Comparison of ENCODE assay signal across 11 mouse cellular contexts in genomic region chr19:10057486-10058351, GRCm38 (mm10). TPM values are rescaled to one million over a fixed set of nuclear protein-coding genes. Genes with fewer than 3 reads are reported as not detected.
DNase-seq lines count a peak whose midpoint lies in the region; ATAC-seq and TF ChIP-seq lines count a peak whose summit lies in the region.
"Had no signal": no experiment of that assay in that cellular context is flagged by ENCODE, and none has a peak within 500 bp of the region (broad histone marks: within the 10 kb centered on the region; RNA-seq: fewer than 3 reads in every experiment).

No protein-coding gene starts in this region.

- TF ChIP-seq EP300 in liver, embryonic 14.5 days (IDR thresholded peaks at IDR 0.05; ENCODE audit: low read depth), result no peak

- peaks cover 94% of the 10 kb centered on the region for H3K36me3 ChIP-seq in megakaryocyte, embryonic 14.5 days (replicated peaks; ENCODE audit: low read length)
- peaks cover 73% of the 10 kb centered on the region for H3K36me3 ChIP-seq in kidney, embryonic 15.5 days
- H3K36me3 ChIP-seq in liver, embryonic 14.5 days (replicated peaks; ENCODE audit: control insufficient read depth, insufficient read depth, low read depth), result no peaks in the 10 kb centered on the region; the same call in 1 of the 2 replicates
- H3K36me3 ChIP-seq in stomach, embryonic 14.5 days (ENCODE audit: control insufficient read depth, insufficient read depth, low read length), result peaks cover 21% of the 10 kb centered on the region; the same call in 1 of the 2 replicates

- H3K4me1 ChIP-seq in megakaryocyte, embryonic 14.5 days, result peaks cover 100% of the 10 kb centered on the region
- peaks cover 20% of the 10 kb centered on the region for H3K4me1 ChIP-seq in kidney, embryonic 15.5 days
- H3K4me1 ChIP-seq in liver, embryonic 14.5 days (replicated peaks; ENCODE audit: control insufficient read depth in 2 of 2, insufficient read depth in 2 of 2, low read length in 1 of 2), result peaks cover 11 to 20% of the 10 kb centered on the region in 2 experiments
- no peaks in the 10 kb centered on the region; the same call in 1 of the 2 replicates for H3K4me1 ChIP-seq in stomach, embryonic 14.5 days (ENCODE audit: control insufficient read depth, insufficient read depth, low read length)
- H3K4me1 ChIP-seq in cerebellum, adult 2 months (ENCODE audit: control insufficient read depth, insufficient read depth, low read length), result no peaks in the 10 kb centered on the region

- H3K4me3 ChIP-seq in megakaryocyte, embryonic 14.5 days (replicated peaks), result peak overlapping the region; percentile 7
- no peak overlapping the region for H3K4me3 ChIP-seq in kidney, embryonic 15.5 days (replicated peaks)
- no peak overlapping the region for H3K4me3 ChIP-seq in liver, embryonic 14.5 days (ENCODE audit: insufficient read depth in 1 of 2, low read depth in 2 of 2, low read length in 2 of 2)
- no peak overlapping the region for H3K4me3 ChIP-seq in stomach, embryonic 14.5 days (ENCODE audit: low read depth, low read length)
- H3K4me3 ChIP-seq in cerebellum, adult 2 months (replicated peaks; ENCODE audit: insufficient read depth, low read depth, low read length), result no peak overlapping the region

- WGBS in kidney, embryonic 15.5 days, result 54% methylated on average over 11 of the region's 11 CpGs
- 55% methylated on average over 11 of the region's 11 CpGs for WGBS in liver, embryonic 14.5 days (ENCODE audit: insufficient replicate concordance)
- 47% methylated on average over 11 of the region's 11 CpGs for WGBS in stomach, embryonic 14.5 days
- 55% methylated on average over 11 of the region's 11 CpGs for WGBS in cerebellum, adult 2 months

- DNase-seq in liver, embryonic 14.5 days (ENCODE audit: low read depth in 3 of 3, low spot score in 3 of 3), result peak in 2 of 3 experiments; percentile 27 to 30
- DNase-seq in layer of hippocampus, adult 8-10 months (ENCODE audit: low spot score in 2 of 2), result no peak
- no peak for DNase-seq in cerebellum, adult 2 months
- no peak for DNase-seq in heart, postnatal 10 days
- DNase-seq: gastrocnemius, postnatal 10 days had no signal

- no peaks in the 10 kb centered on the region for H3K27me3 ChIP-seq in megakaryocyte, embryonic 14.5 days (replicated peaks)
- H3K27me3 ChIP-seq in kidney, embryonic 15.5 days, result no peaks in the 10 kb centered on the region
- H3K27me3 ChIP-seq in liver, embryonic 14.5 days (ENCODE audit: control insufficient read depth, insufficient read depth, low read length), result no peaks in the 10 kb centered on the region
- H3K27me3 ChIP-seq in stomach, embryonic 14.5 days (ENCODE audit: control insufficient read depth, insufficient read depth, low read length), result no peaks in the 10 kb centered on the region
- no peaks in the 10 kb centered on the region for H3K27me3 ChIP-seq in cerebellum, adult 2 months (ENCODE audit: control insufficient read depth, insufficient read depth, low read length)

- H3K9ac ChIP-seq in kidney, embryonic 15.5 days, result no peak overlapping the region
- no peak overlapping the region for H3K9ac ChIP-seq in liver, embryonic 14.5 days (replicated peaks)
- no peak overlapping the region for H3K9ac ChIP-seq in stomach, embryonic 14.5 days (replicated peaks; ENCODE audit: low read depth, low read length)

- no peaks in the 10 kb centered on the region for H3K9me3 ChIP-seq in megakaryocyte, embryonic 14.5 days
- no peaks in the 10 kb centered on the region for H3K9me3 ChIP-seq in kidney, embryonic 15.5 days (replicated peaks)
- H3K9me3 ChIP-seq in liver, embryonic 14.5 days (ENCODE audit: control insufficient read depth, low read length), result no peaks in the 10 kb centered on the region
- H3K9me3 ChIP-seq in stomach, embryonic 14.5 days (ENCODE audit: control insufficient read depth, low read depth, low read length), result no peaks in the 10 kb centered on the region

- intact Hi-C loops in heart, postnatal 10 days (cut with DNase I), result no loop called here

- ATAC-seq in megakaryocyte, adult 5-6 weeks (ENCODE audit: poor library complexity, severe bottlenecking), result no peak
- ATAC-seq in kidney, embryonic 15.5 days (replicated peaks; ENCODE audit: low FRiP score), result peak; percentile 75
- ATAC-seq in liver, embryonic 14.5 days (ENCODE audit: insufficient read depth), result peak; percentile 27
- peak; percentile 4; the same call in 1 of the 2 replicates for ATAC-seq in stomach, embryonic 14.5 days (ENCODE audit: insufficient number of reproducible peaks, insufficient read depth, low FRiP score, low read depth)
- ATAC-seq: CD4-positive, CD25-positive, alpha-beta regulatory T cell, adult 4 months; midbrain, embryonic 16.5 days had no signal

- no peak for TF ChIP-seq CTCF in liver, embryonic 14.5 days (IDR thresholded peaks at IDR 0.05; ENCODE audit: low read depth)
- TF ChIP-seq CTCF in cerebellum, adult 2 months (IDR thresholded peaks at IDR 0.05; ENCODE audit: borderline replicate concordance, insufficient read depth, low read depth, low read length), result no peak

- TF ChIP-seq POLR2A in cerebellum, adult 2 months (IDR thresholded peaks at IDR 0.05; ENCODE audit: borderline replicate concordance, insufficient read depth, low read length), result no peak

- H3K27ac ChIP-seq in kidney, embryonic 15.5 days, result peak overlapping the region; percentile 61
- H3K27ac ChIP-seq in liver, embryonic 14.5 days, result no peak overlapping the region
- H3K27ac ChIP-seq in stomach, embryonic 14.5 days (ENCODE audit: low read length), result no peak overlapping the region
- H3K27ac ChIP-seq in cerebellum, adult 2 months (ENCODE audit: insufficient read depth, low read length), result no peak overlapping the region

- 0 out of 2 replicates have a peak overlapping the region, but pooled peaks have one; percentile 14 for H3K4me2 ChIP-seq in kidney, embryonic 15.5 days
- peak overlapping the region; percentile 3; the same call in 1 of the 2 replicates for H3K4me2 ChIP-seq in liver, embryonic 14.5 days (ENCODE audit: low read depth)
- no peak overlapping the region for H3K4me2 ChIP-seq in stomach, embryonic 14.5 days (replicated peaks; ENCODE audit: low read depth, low read length)

RNA-seq across cellular contexts. Expression of gene Fads3, which starts 16.4 kb away (rescaled TPM):
- polyA plus RNA-seq in megakaryocyte, embryonic 14.5 days (2012; ENCODE audit: insufficient read depth, low replicate concordance), result 3.6 and 19.1 TPM in 2 replicates
- total RNA-seq in megakaryocyte, adult 5-6 weeks (2015), result 0.76 and 0.91 TPM in 2 replicates
- 1.8 and 1.9 TPM in 2 replicates for total RNA-seq in megakaryocyte, adult 5-6 weeks (2017)
- 21.5 and 22.3 TPM in 2 replicates for polyA plus RNA-seq in kidney, embryonic 15.5 days (2015; fragmentation: Nextera tagmentation; extraction: Ambion mirVana)
- 8.2 and 8.3 TPM in 2 replicates for polyA plus RNA-seq in liver, embryonic 14.5 days (2012; rRNA removed)
- 4.4 and 5.1 TPM in 2 replicates for polyA plus RNA-seq in liver, embryonic 14.5 days (2014; fragmentation: Nextera tagmentation; extraction: Ambion mirVana)
- polyA plus RNA-seq in stomach, embryonic 14.5 days (2014; fragmentation: Nextera tagmentation; extraction: Ambion mirVana), result 9.1 and 11.2 TPM in 2 replicates
- total RNA-seq in layer of hippocampus, adult 8-10 months (2022), result 10 to 100 TPM; 23.6 to 33.3 (median 25.8) TPM
- polyA plus RNA-seq in cerebellum, adult 2 months (2012; rRNA removed), result 30.9 and 35.5 TPM in 2 replicates
- total RNA-seq in heart, postnatal 10 days (2021), result 10 to 100 TPM; 39.7 to 45.5 TPM
- polyA plus RNA-seq: CD4-positive, CD25-positive, alpha-beta regulatory T cell, adult 4 months had no signal

RNA-seq across cellular contexts. Expression of gene Fads2, which starts 43.8 kb away (rescaled TPM):
- polyA plus RNA-seq in megakaryocyte, embryonic 14.5 days (2012; ENCODE audit: insufficient read depth, low replicate concordance), result 111 and 271 TPM in 2 replicates
- 3.0 and 7.6 TPM in 2 replicates for total RNA-seq in megakaryocyte, adult 5-6 weeks (2015)
- total RNA-seq in megakaryocyte, adult 5-6 weeks (2017), result 3.1 and 4.3 TPM in 2 replicates
- polyA plus RNA-seq in kidney, embryonic 15.5 days (2015; fragmentation: Nextera tagmentation; extraction: Ambion mirVana), result 76.5 and 98.4 TPM in 2 replicates
- 41.9 and 49.2 TPM in 2 replicates for polyA plus RNA-seq in liver, embryonic 14.5 days (2012; rRNA removed)
- 22.7 and 25.8 TPM in 2 replicates for polyA plus RNA-seq in liver, embryonic 14.5 days (2014; fragmentation: Nextera tagmentation; extraction: Ambion mirVana)
- polyA plus RNA-seq in stomach, embryonic 14.5 days (2014; fragmentation: Nextera tagmentation; extraction: Ambion mirVana), result 49.1 and 54.5 TPM in 2 replicates
- total RNA-seq in layer of hippocampus, adult 8-10 months (2022), result 100 to 1,000 TPM; 152 to 168 (median 162) TPM
- 104 and 115 TPM in 2 replicates for polyA plus RNA-seq in cerebellum, adult 2 months (2012; rRNA removed)
- 10 to 100 TPM; 11.3 to 14.4 TPM for total RNA-seq in heart, postnatal 10 days (2021)

RNA-seq across cellular contexts. Expression of gene Rab3il1, which starts 56.2 kb away (rescaled TPM):
- polyA plus RNA-seq in megakaryocyte, embryonic 14.5 days (2012; ENCODE audit: insufficient read depth, low replicate concordance), result 2.0 and 8.8 TPM in 2 replicates
- 3.1 and 5.6 TPM in 2 replicates for total RNA-seq in megakaryocyte, adult 5-6 weeks (2015)
- 7.1 and 11.8 TPM in 2 replicates for total RNA-seq in megakaryocyte, adult 5-6 weeks (2017)
- 28.0 and 34.3 TPM in 2 replicates for polyA plus RNA-seq in kidney, embryonic 15.5 days (2015; fragmentation: Nextera tagmentation; extraction: Ambion mirVana)
- polyA plus RNA-seq in liver, embryonic 14.5 days (2012; rRNA removed), result 116 and 122 TPM in 2 replicates
- 240 and 255 TPM in 2 replicates for polyA plus RNA-seq in liver, embryonic 14.5 days (2014; fragmentation: Nextera tagmentation; extraction: Ambion mirVana)
- 26.0 and 28.6 TPM in 2 replicates for polyA plus RNA-seq in stomach, embryonic 14.5 days (2014; fragmentation: Nextera tagmentation; extraction: Ambion mirVana)
- 10 to 100 TPM in 3 of 4 experiments, 1 to 10 TPM in 1; 9.4 to 20.4 (median 14.0) TPM for total RNA-seq in layer of hippocampus, adult 8-10 months (2022)
- polyA plus RNA-seq in cerebellum, adult 2 months (2012; rRNA removed), result 9.5 and 9.7 TPM in 2 replicates
- 10 to 100 TPM; 10.4 to 12.1 TPM for total RNA-seq in heart, postnatal 10 days (2021)
- polyA plus RNA-seq: CD4-positive, CD25-positive, alpha-beta regulatory T cell, adult 4 months had no signal

RNA-seq across cellular contexts. Expression of gene Best1, which starts 56.3 kb away (rescaled TPM):
- not detected in 2 replicates for polyA plus RNA-seq in megakaryocyte, embryonic 14.5 days (2012; ENCODE audit: insufficient read depth, low replicate concordance)
- total RNA-seq in megakaryocyte, adult 5-6 weeks (2015), result not detected in 2 replicates
- total RNA-seq in megakaryocyte, adult 5-6 weeks (2017), result not detected in 2 replicates
- polyA plus RNA-seq in kidney, embryonic 15.5 days (2015; fragmentation: Nextera tagmentation; extraction: Ambion mirVana), result 1.4 and 1.7 TPM in 2 replicates
- 0.08 TPM in 1 of 2 replicates, not detected in the other for polyA plus RNA-seq in liver, embryonic 14.5 days (2012; rRNA removed)
- 0.09 and 0.10 TPM in 2 replicates for polyA plus RNA-seq in liver, embryonic 14.5 days (2014; fragmentation: Nextera tagmentation; extraction: Ambion mirVana)
- polyA plus RNA-seq in stomach, embryonic 14.5 days (2014; fragmentation: Nextera tagmentation; extraction: Ambion mirVana), result 0.35 and 0.72 TPM in 2 replicates
- total RNA-seq in layer of hippocampus, adult 8-10 months (2022), result 1 to 10 TPM in 2 of 4 experiments, under 1 TPM in 2; 0.76 to 2.1 (median 1.1) TPM
- polyA plus RNA-seq in cerebellum, adult 2 months (2012; rRNA removed), result 0.77 and 1.1 TPM in 2 replicates
- under 1 TPM; 0.20 to 0.36 TPM for total RNA-seq in heart, postnatal 10 days (2021)

Comparison
In these comparisons a context has a peak if more than half of its experiments do, and no peak if none do; other contexts are left out.
1. DNase-seq: peak in liver, embryonic 14.5 days (2 of 3); none in layer of hippocampus, adult 8-10 months (0 of 2), cerebellum, adult 2 months (0 of 2) and heart, postnatal 10 days (0 of 2).